Mouse (Mus musculus): ENCODE results near the gene Gm7347.
"Not testable (repeated sequence)": the region's sequence is repeated elsewhere in the genome, so short reads cannot be mapped to it uniquely, and the experiment has no call there.

- not testable (repeated sequence) for TF ChIP-seq CTCF (IDR thresholded peaks at IDR 0.05; ENCODE audit: extremely low read depth, insufficient read depth, insufficient read length, insufficient replicate concordance); POLR2A (IDR thresholded peaks at IDR 0.05; ENCODE audit: low read depth, low read length)
Measured at GRCm38 (mm10) chr5:26058481-26058880, at the start of gene Gm7347.

All from spleen, adult 2 months (tissue).